Mouse (Mus musculus): ENCODE measurements around the gene Abcc4. TPM values are rescaled to one million over a fixed set of nuclear protein-coding genes. Genes with fewer than 3 reads are reported as not detected.

The Abcc4 gene
- polyA plus RNA-seq, 1 experiment from 2014 or later = 4.7 TPM

GRCm38 (mm10) chr14:118577895-118578294, 128.1 kb downstream of the Abcc4 start:
- 93% methylated on average over 5 of the region's 5 CpGs for WGBS
- Histone ChIP-seq H3K27ac (replicated peaks) (no peak overlapping the region), H3K4me3 (no peak overlapping the region), H3K27me3 (ENCODE audit: low read depth, poor library complexity, severe bottlenecking) (no peaks in the 10 kb centered on the region), H3K36me3 (no peaks in the 10 kb centered on the region), H3K9me3 (replicated peaks) (no peaks in the 10 kb centered on the region), H3K4me1 (no peaks in the 10 kb centered on the region)
- DNase-seq (ENCODE audit: low spot score) = no peak

GRCm38 (mm10) chr14:118572688-118573245, 133.3 kb downstream of the Abcc4 start:
- Histone ChIP-seq H3K9me3 (replicated peaks) (no peaks in the 10 kb centered on the region), H3K4me3 (no peak overlapping the region), H3K4me1 (peaks cover 3% of the 10 kb centered on the region; the same call in 1 of the 2 replicates), H3K27ac (replicated peaks) (no peak overlapping the region), H3K27me3 (ENCODE audit: low read depth, poor library complexity, severe bottlenecking) (no peaks in the 10 kb centered on the region), H3K36me3 (no peaks in the 10 kb centered on the region)
- WGBS = 82% methylated on average over 9 of the region's 9 CpGs
- no peak for DNase-seq (ENCODE audit: low spot score)

- 92% methylated on average over 13 of the region's 13 CpGs for WGBS
- Histone ChIP-seq H3K4me3 (no peak overlapping the region), H3K27ac (replicated peaks) (no peak overlapping the region), H3K27me3 (ENCODE audit: low read depth, poor library complexity, severe bottlenecking) (no peaks in the 10 kb centered on the region), H3K4me1 (peaks cover 15% of the 10 kb centered on the region), H3K36me3 (no peaks in the 10 kb centered on the region), H3K9me3 (replicated peaks) (no peaks in the 10 kb centered on the region)
- no peak for DNase-seq (ENCODE audit: low spot score)
Observed at GRCm38 (mm10) chr14:118569586-118569985, 136.4 kb downstream of the Abcc4 start.

DNA sequence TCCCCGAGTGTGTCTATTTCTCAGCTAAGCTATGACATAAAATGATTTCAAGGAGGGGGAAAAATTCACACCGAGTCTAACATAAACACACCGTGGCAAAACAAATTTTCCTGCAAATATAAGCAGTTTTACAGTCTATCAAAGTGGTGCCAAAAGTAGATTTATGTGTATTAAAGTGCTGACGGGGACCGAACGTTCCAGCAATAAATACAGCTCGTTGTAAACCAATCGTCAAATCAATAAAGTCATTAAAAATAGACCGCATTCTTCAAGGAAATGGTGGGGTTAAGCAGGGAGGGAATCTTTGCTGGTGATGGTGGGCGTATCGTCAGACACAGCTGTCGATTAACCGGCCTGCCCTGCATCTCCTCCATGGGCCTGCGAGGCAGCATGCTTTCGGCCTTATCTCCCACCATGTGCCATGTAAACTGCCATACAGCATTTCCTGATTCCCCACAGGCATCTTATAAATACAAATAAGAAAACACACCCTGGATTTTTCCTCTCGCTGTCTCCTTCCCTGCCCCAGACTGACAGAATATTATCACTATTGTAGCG, 137.8 kb downstream of the Abcc4 start:
- Histone ChIP-seq H3K9me3 (replicated peaks) (no peaks in the 10 kb centered on the region), H3K27ac (replicated peaks) (no peak overlapping the region), H3K36me3 (no peaks in the 10 kb centered on the region), H3K4me3 (no peak overlapping the region), H3K4me1 (peaks cover 15% of the 10 kb centered on the region), H3K27me3 (ENCODE audit: low read depth, poor library complexity, severe bottlenecking) (no peaks in the 10 kb centered on the region)
- WGBS = 90% methylated on average over 17 of the region's 17 CpGs
- DNase-seq (ENCODE audit: low spot score) = no peak

DNA sequence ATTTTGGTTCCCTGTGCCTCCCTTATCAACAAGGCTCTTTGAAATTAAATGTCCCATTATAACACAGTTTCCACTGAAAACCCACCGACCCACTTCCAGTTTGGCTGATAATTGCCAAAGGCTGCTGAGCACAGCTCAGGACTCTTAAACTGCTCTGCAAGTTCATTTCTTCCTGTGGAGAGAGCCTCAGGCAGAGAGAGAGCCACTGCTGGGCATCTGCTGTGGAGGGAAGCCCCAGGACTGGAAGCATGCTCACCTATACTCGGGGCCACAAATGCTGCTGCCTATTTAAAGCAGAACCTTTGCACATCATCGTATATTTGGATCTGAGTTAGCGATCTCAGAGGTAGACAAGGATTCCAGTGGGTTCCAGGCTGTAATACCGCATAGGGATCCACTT, 139.2 kb downstream of the Abcc4 start:
- Histone ChIP-seq H3K9me3 (replicated peaks) (no peaks in the 10 kb centered on the region), H3K27ac (replicated peaks) (peak overlapping the region; percentile 61), H3K27me3 (ENCODE audit: low read depth, poor library complexity, severe bottlenecking) (no peaks in the 10 kb centered on the region), H3K4me3 (no peak overlapping the region), H3K36me3 (no peaks in the 10 kb centered on the region), H3K4me1 (peaks cover 15% of the 10 kb centered on the region)
- WGBS = 87% methylated on average over 5 of the region's 5 CpGs
- no peak for DNase-seq (ENCODE audit: low spot score)

GRCm38 (mm10) chr14:118566214-118566688, 139.8 kb downstream of the Abcc4 start:
- H3K9me3 ChIP-seq (replicated peaks) = no peaks in the 10 kb centered on the region
- peak; percentile 23 for DNase-seq (ENCODE audit: low spot score)
- peak overlapping the region; percentile 61 for H3K27ac ChIP-seq (replicated peaks)
- H3K36me3 ChIP-seq = no peaks in the 10 kb centered on the region
- WGBS = 41% methylated on average over 12 of the region's 12 CpGs
- H3K27me3 ChIP-seq (ENCODE audit: low read depth, poor library complexity, severe bottlenecking) = no peaks in the 10 kb centered on the region
- peaks cover 15% of the 10 kb centered on the region for H3K4me1 ChIP-seq
- H3K4me3 ChIP-seq = peak overlapping the region; percentile 4; the same call in 1 of the 2 replicates

DNA sequence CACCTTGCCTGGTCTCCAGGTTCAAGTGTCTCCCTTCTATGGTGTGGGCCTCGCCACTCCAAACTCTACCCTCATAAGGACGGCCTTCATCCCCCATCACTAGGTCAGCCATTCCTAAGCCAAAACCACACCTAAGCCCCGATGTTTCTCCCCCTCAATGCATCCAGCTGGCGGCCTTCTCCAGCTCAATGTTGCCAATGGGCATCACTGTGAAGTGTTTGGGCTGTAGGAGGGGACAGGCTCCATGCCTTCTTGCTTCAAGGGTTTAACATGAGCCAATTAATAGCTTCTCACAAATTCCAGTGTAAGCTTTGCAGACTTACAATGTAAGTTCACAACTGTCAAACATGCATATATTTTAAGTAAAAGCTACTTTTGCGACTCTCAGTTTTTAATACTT, 140.3 kb downstream of the Abcc4 start:
- Histone ChIP-seq H3K9me3 (replicated peaks) (no peaks in the 10 kb centered on the region), H3K27ac (replicated peaks) (no peak overlapping the region), H3K36me3 (no peaks in the 10 kb centered on the region), H3K4me1 (peaks cover 15% of the 10 kb centered on the region), H3K4me3 (no peak overlapping the region), H3K27me3 (ENCODE audit: low read depth, poor library complexity, severe bottlenecking) (no peaks in the 10 kb centered on the region)
- WGBS = 95% methylated on average over 5 of the region's 5 CpGs
- DNase-seq (ENCODE audit: low spot score) = no peak

DNA sequence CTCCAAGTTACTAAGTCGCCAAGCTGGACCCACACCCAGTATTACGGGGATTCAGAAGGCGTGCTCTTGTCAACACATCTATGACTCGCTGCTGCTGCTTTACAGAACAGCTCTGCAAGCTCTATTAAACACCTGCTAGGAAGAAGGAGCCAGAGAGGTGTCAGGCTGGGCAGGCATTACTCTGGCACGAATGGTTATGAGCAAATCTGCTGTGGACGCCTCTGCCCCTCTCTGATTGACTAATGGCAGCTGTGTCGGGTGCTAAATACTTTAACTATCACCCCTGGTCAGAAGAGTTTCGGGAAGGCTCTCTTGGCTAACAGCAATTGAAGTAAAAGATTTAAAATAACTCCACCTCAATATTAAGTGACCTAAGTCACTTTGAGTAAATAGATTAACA, 142.4 kb downstream of the Abcc4 start:
- Histone ChIP-seq H3K4me1 (peaks cover 15% of the 10 kb centered on the region), H3K27me3 (ENCODE audit: low read depth, poor library complexity, severe bottlenecking) (no peaks in the 10 kb centered on the region), H3K4me3 (no peak overlapping the region), H3K36me3 (no peaks in the 10 kb centered on the region), H3K9me3 (replicated peaks) (no peaks in the 10 kb centered on the region), H3K27ac (replicated peaks) (no peak overlapping the region)
- no peak for DNase-seq (ENCODE audit: low spot score)
- WGBS = 90% methylated on average over 8 of the region's 8 CpGs

- no peak for DNase-seq (ENCODE audit: low spot score)
- no peak overlapping the region for H3K4me3 ChIP-seq
- H3K36me3 ChIP-seq = no peaks in the 10 kb centered on the region
- no peaks in the 10 kb centered on the region for H3K9me3 ChIP-seq (replicated peaks)
- peaks cover 38% of the 10 kb centered on the region for H3K4me1 ChIP-seq
- H3K27me3 ChIP-seq (ENCODE audit: low read depth, poor library complexity, severe bottlenecking) = peaks cover 24% of the 10 kb centered on the region
- 91% methylated on average over 20 of the region's 20 CpGs for WGBS
- H3K27ac ChIP-seq (replicated peaks) = no peak overlapping the region
Observed at GRCm38 (mm10) chr14:118552901-118553475, 153.0 kb downstream of the Abcc4 start.

DNA sequence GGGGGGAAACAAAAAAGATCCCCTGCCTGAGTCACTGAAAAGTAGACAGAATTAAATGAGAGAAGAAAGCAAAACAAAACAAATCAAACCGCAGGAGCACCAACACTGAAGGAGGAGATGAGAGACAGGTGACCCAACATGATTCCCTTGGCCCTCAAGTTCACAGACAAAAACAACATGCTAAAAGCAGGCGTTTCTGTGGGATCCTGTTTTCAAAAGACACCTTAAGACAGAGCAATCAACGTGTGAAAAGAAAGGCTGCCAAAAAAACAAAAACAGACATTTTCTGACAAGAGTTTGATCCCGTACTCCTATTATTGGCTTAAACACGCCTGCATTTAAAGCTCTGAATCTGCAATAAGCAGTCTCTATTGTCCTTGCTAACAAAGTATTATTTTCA, 153.6 kb downstream of the Abcc4 start:
- Histone ChIP-seq H3K36me3 (no peaks in the 10 kb centered on the region), H3K4me3 (peak overlapping the region; percentile 40; the same call in 1 of the 2 replicates), H3K4me1 (peaks cover 38% of the 10 kb centered on the region), H3K27ac (replicated peaks) (peak overlapping the region; percentile 80), H3K27me3 (ENCODE audit: low read depth, poor library complexity, severe bottlenecking) (peaks cover 27% of the 10 kb centered on the region), H3K9me3 (replicated peaks) (0 out of 2 replicates have a peak, but pooled peaks cover 1% of the 10 kb centered on the region)
- WGBS = 44% methylated on average over 5 of the region's 5 CpGs
- DNase-seq (ENCODE audit: low spot score) = no peak

- Histone ChIP-seq H3K27me3 (ENCODE audit: low read depth, poor library complexity, severe bottlenecking) (peaks cover 27% of the 10 kb centered on the region), H3K9me3 (replicated peaks) (peaks cover 6% of the 10 kb centered on the region; the same call in 1 of the 2 replicates), H3K4me1 (peaks cover 38% of the 10 kb centered on the region), H3K27ac (replicated peaks) (peak overlapping the region; percentile 80), H3K4me3 (peak overlapping the region; percentile 40), H3K36me3 (no peaks in the 10 kb centered on the region)
- WGBS = 16% methylated on average over 24 of the region's 24 CpGs
- DNase-seq (ENCODE audit: low spot score) = peak; percentile 53
Observed at GRCm38 (mm10) chr14:118551725-118552285, 154.2 kb downstream of the Abcc4 start.

DNA sequence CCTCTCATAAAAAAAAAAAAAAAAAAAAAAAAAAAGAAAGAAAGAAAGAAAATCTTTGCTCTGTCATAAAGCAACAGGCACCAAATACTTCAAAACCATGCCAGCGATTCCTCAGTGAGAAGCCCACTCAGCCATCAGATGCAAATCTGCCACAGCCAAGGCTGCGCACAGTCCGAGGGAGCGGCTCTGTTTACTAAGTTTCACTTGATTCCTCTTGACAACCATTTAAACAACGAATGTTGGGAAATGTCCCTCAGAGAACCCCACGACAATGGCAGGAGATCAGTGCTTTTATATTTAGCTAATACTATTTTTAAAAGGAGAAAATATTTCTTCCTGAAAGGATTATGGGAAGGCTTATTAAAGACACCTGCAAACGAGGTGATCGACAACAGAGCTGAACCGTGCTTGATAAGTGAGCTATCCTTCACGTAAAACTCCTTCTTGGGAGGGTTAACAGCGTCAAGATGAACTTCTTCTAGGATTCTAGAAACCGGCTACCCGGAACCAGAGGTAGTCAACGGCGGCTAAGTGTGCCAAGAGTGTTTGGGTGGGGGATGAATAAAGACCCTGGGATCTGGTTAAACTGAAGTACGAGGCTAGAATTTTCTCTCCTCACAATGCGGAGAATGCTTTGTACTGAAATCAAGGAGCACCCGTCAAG, 154.8 kb downstream of the Abcc4 start:
- H3K27ac ChIP-seq (replicated peaks) = peak overlapping the region; percentile 80
- WGBS = 30% methylated on average over 18 of the region's 18 CpGs

More for the DNA sequence above, 154.8 kb downstream of the Abcc4 start:
- Histone ChIP-seq H3K27me3 (ENCODE audit: low read depth, poor library complexity, severe bottlenecking) (peaks cover 32% of the 10 kb centered on the region), H3K9me3 (replicated peaks) (peaks cover 6% of the 10 kb centered on the region; the same call in 1 of the 2 replicates), H3K4me3 (peak overlapping the region; percentile 40), H3K4me1 (peaks cover 42% of the 10 kb centered on the region), H3K36me3 (no peaks in the 10 kb centered on the region)
- peak; percentile 46 for DNase-seq (ENCODE audit: low spot score)

Measured in midbrain, embryonic 10.5 days (tissue).